In the genomic region with DNA sequence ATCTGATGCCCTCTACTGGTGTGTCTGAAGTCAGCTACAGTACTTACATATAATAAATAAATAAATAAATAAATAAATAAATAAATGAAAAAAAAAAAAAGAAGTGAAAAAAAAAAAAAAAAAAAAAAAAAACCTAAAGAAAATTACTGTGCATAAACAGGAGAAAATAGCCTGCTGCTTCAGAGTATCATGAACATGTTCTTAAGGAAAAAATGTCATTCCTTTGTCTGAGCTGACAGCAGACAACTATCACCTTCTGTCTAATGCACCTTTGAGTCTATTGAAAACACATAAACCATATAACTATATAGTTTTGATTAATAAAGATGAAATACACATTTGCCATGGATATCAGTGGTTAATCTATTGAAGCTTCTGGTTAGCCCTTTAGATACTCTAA, we compare ENCODE assay signal across 23 mouse cellular contexts. TPM values are rescaled to one million over a fixed set of nuclear protein-coding genes. Genes with fewer than 3 reads are reported as not detected.
"Had no signal": no experiment of that assay in that cellular context is flagged by ENCODE, and none has a peak within 500 bp of the region (broad histone marks: within the 10 kb centered on the region; RNA-seq: fewer than 3 reads in every experiment).

No protein-coding gene starts in this region.

- DNase-seq: retina, postnatal 1 day; right cerebral cortex, adult 18-20 months; right cerebral cortex, postnatal 14 days; right cerebral cortex, postnatal 25 days; right cerebral cortex, postnatal 4 days; spleen, adult 18-20 months; thymus, adult 18-20 months; thymus, adult 2 months; thymus, postnatal 14 days; thymus, postnatal 25 days; thymus, postnatal 36 days; thymus, postnatal 4 days had no signal

- H3K4me1 ChIP-seq: neural tube, embryonic 15.5 days; stomach, embryonic 15.5 days had no signal

- H3K4me3 ChIP-seq: neural tube, embryonic 13.5 days; neural tube, embryonic 15.5 days; stomach, embryonic 15.5 days had no signal

- H3K27me3 ChIP-seq: neural tube, embryonic 13.5 days; neural tube, embryonic 15.5 days; stomach, embryonic 15.5 days had no signal

- H3K9ac ChIP-seq: neural tube, embryonic 13.5 days; neural tube, embryonic 15.5 days; stomach, embryonic 15.5 days had no signal

- H3K36me3 ChIP-seq: neural tube, embryonic 13.5 days; neural tube, embryonic 15.5 days; stomach, embryonic 15.5 days had no signal

- H3K27ac ChIP-seq: neural tube, embryonic 13.5 days; neural tube, embryonic 15.5 days; stomach, embryonic 15.5 days had no signal

- H3K9me3 ChIP-seq: neural tube, embryonic 13.5 days; neural tube, embryonic 15.5 days; stomach, embryonic 15.5 days had no signal

RNA-seq across cellular contexts. Expression of a gene that starts 54.2 kb away (rescaled TPM):
- total RNA-seq: neutrophil, adult 5-6 weeks had no signal
- polyA plus RNA-seq: neural tube, embryonic 13.5 days; neural tube, embryonic 14.5 days; neural tube, embryonic 15.5 days; small intestine, adult 2 months; stomach, embryonic 14.5 days; stomach, embryonic 15.5 days; stomach, embryonic 16.5 days; stomach, postnatal 0 days; thymus, postnatal 0 days; urinary bladder, adult 2 months had no signal
